Mouse (Mus musculus) heart, embryonic 11.5 days (tissue): ENCODE results near the gene Bcl7a. TPM values are rescaled to one million over a fixed set of nuclear protein-coding genes. Genes with fewer than 3 reads are reported as not detected.
A peak's percentile ranks its signal among the peaks of the same experiment; 100 is the strongest.

ENCODE experiments used
- ATAC-seq: fragments of 200-750 bp; cut with Nextera tagmentation; replicated peaks from 2 replicates; pipeline ENCODE4 v1.8.0; 2017; ENCODE audit warnings: moderate library complexity; ENCODE audit not compliant: insufficient number of reproducible peaks, low FRiP score, low TSS enrichment
- H3K27ac ChIP-seq: fragments of 300-500 bp; sonication (generic); 2 replicates; pipeline ENCODE4 v1.5.1; 2014; ENCODE audit warnings: mild to moderate bottlenecking, low read depth, low read length
- H3K27me3 ChIP-seq: fragments of 300-500 bp; sonication (generic); 2 replicates; pipeline ENCODE4 v1.6.1; 2014; ENCODE audit warnings: mild to moderate bottlenecking, low read length, mixed read lengths; ENCODE audit not compliant: control insufficient read depth, insufficient read depth
- H3K36me3 ChIP-seq: fragments of 300-500 bp; sonication (generic); 2 replicates; pipeline ENCODE4 v1.6.1; 2014; ENCODE audit warnings: mild to moderate bottlenecking, low read length, moderate library complexity, mixed read lengths; ENCODE audit not compliant: control insufficient read depth, insufficient read depth
- H3K4me1 ChIP-seq: fragments of 300-500 bp; sonication (generic); 2 replicates; pipeline ENCODE4 v1.6.1; 2014; ENCODE audit warnings: low read length; ENCODE audit not compliant: control insufficient read depth, insufficient read depth
- H3K4me2 ChIP-seq: fragments of 300-500 bp; sonication (generic); 2 replicates; pipeline ENCODE4 v1.6.1; 2014; ENCODE audit warnings: mild to moderate bottlenecking, moderate library complexity
- H3K4me3 ChIP-seq: fragments of 300-500 bp; sonication (generic); 2 replicates; pipeline ENCODE4 v1.5.1; 2014; ENCODE audit warnings: low read depth, low read length
- H3K9ac ChIP-seq: fragments of 300-500 bp; sonication (generic); 2 replicates; pipeline ENCODE4 v1.6.1; 2014; ENCODE audit warnings: mild to moderate bottlenecking, low read depth, low read length, moderate library complexity
- H3K9me3 ChIP-seq: fragments of 300-500 bp; sonication (generic); replicated peaks from 2 replicates; pipeline ENCODE4 v1.6.1; 2016; ENCODE audit warnings: low read length; ENCODE audit not compliant: control insufficient read depth
- WGBS: fragments of 180-500 bp; shearing (Covaris S2); extraction: QIAGEN DNeasy Blood & Tissue Kit; methylation state at CpG from one replicate; pipeline ENCODE4 v1.1.7; 2014; ENCODE audit not compliant: insufficient replicate concordance; 5-methylcytosine and 5-hydroxymethylcytosine counted together
- polyA plus RNA-seq: library from polyadenylated mRNA; unstranded; fragments of >200 nt; fragmentation: Nextera tagmentation; extraction: Ambion mirVana; gene quantifications from 2 replicates; pipeline ENCODE4 v1.2.1, GENCODE M21; 2014

Bcl7a gene
- polyA plus RNA-seq, 1 experiment from 2014 or later, result 16.2 TPM

GRCm38 (mm10) chr5:123344963-123345852 lies 1.6 kb downstream of the Bcl7a start:
- Histone ChIP-seq H3K36me3 (no peaks in the 10 kb centered on the region), H3K9me3 (no peaks in the 10 kb centered on the region), H3K27me3 (no peaks in the 10 kb centered on the region), H3K4me2 (peak overlapping the region; percentile 91), H3K9ac (peak overlapping the region; percentile 88), H3K27ac (peak overlapping the region; percentile 98), H3K4me1 (peaks cover 25% of the 10 kb centered on the region), H3K4me3 (peak overlapping the region; percentile 93)
- ATAC-seq, result peak; percentile 46; the same call in 1 of the 2 replicates
- under 1% methylated on average over 51 of the region's 87 CpGs for WGBS

GRCm38 (mm10) chr5:123345853-123346654 lies 2.4 kb downstream of the Bcl7a start:
- Histone ChIP-seq H3K4me2 (peak overlapping the region; percentile 91), H3K9me3 (no peaks in the 10 kb centered on the region), H3K4me3 (peak overlapping the region; percentile 93), H3K27ac (peak overlapping the region; percentile 98), H3K9ac (peak overlapping the region; percentile 88), H3K27me3 (no peaks in the 10 kb centered on the region), H3K4me1 (peaks cover 34% of the 10 kb centered on the region), H3K36me3 (no peaks in the 10 kb centered on the region)
- 3% methylated on average over 22 of the region's 22 CpGs for WGBS
- ATAC-seq, result no peak

DNA sequence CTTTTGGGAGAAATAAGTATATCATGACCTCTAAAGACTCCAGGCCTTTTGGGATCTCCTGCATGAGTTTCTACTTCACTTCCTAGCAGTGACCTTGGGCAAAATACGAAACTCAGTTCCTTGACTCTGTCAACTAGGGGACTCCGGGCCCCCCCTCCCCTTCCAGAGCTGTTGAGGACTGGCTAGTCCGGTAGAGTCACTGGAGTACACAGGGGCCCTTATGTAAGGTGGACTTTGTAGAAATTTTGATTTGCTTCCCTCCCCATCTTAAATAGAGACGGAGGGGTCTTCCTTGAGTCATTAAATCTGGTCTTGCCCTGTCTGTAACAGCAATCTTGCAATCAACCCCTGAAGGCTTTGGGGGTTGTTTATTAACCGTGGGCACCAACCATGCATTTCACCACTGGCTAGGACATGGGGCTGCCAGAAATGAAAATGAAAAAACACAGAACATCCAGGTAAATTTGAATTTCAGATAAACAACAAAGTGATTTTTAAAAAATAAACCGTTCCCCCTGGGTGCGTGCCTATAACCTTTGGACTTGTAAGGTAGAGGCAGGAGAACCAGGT lies 3.2 kb downstream of the Bcl7a start:
- Histone ChIP-seq H3K4me2 (peak overlapping the region; percentile 91), H3K9me3 (no peaks in the 10 kb centered on the region), H3K27ac (peak overlapping the region; percentile 98), H3K9ac (peak overlapping the region; percentile 88), H3K4me3 (peak overlapping the region; percentile 93), H3K27me3 (no peaks in the 10 kb centered on the region), H3K36me3 (no peaks in the 10 kb centered on the region), H3K4me1 (peaks cover 41% of the 10 kb centered on the region)
- 73% methylated on average over 7 of the region's 7 CpGs for WGBS
- no peak for ATAC-seq

- no peak for ATAC-seq
- Histone ChIP-seq H3K36me3 (no peaks in the 10 kb centered on the region), H3K9me3 (no peaks in the 10 kb centered on the region), H3K27ac (no peak overlapping the region), H3K4me2 (no peak overlapping the region), H3K27me3 (no peaks in the 10 kb centered on the region), H3K4me3 (no peak overlapping the region), H3K4me1 (peaks cover 46% of the 10 kb centered on the region), H3K9ac (no peak overlapping the region)
- WGBS, result 75% methylated on average over 2 of the region's 2 CpGs
These were observed 4.4 kb downstream of the Bcl7a start for GRCm38 (mm10) chr5:123347985-123348384.

DNA sequence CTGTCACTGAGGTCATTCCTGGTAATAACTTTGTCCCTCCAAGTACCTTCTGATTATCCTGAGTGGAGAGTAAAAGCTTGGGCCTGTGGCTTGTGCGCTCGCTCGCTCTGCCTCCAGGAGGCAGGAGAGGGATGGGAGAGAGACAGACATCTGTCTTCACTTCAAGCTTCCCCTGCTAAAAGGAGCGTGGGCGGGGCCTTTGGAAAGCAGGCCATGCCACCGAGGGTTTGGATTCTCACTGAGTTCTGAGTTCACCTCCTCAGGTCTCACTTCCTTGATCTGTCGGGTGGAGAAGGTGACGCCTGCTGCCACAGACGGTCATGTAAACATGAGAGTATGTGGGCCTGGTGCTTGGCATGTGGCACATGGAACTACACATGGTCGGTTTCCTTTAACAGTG lies 6.8 kb downstream of the Bcl7a start:
- H3K27me3 ChIP-seq, result no peaks in the 10 kb centered on the region
- H3K9ac ChIP-seq, result no peak overlapping the region
- H3K4me2 ChIP-seq, result no peak overlapping the region
- H3K9me3 ChIP-seq, result no peaks in the 10 kb centered on the region
- 47% methylated on average over 10 of the region's 10 CpGs for WGBS
- H3K4me3 ChIP-seq, result no peak overlapping the region
- H3K27ac ChIP-seq, result no peak overlapping the region
- peaks cover 46% of the 10 kb centered on the region for H3K4me1 ChIP-seq
- no peak for ATAC-seq
- H3K36me3 ChIP-seq, result peaks cover 1% of the 10 kb centered on the region; the same call in 1 of the 2 replicates

DNA sequence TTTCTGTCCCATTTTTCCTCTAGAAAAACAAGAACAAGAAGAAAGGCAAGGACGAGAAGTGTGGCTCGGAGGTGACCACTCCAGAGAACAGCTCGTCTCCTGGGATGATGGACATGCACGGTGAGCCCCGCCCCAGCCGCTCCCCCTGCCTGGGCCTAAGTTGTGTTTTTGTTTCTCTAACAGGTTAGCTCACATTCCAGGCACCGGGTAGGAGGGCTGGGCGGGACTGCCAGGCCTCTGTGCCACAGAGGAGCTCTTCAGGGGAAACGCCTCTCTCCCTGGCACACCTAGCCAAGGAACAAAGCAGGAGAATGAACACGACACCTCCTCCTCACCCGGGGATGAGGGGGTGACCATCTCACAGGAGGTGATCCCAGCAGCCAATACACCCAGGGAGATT lies 12.3 kb downstream of the Bcl7a start:
- peaks cover 18% of the 10 kb centered on the region for H3K4me1 ChIP-seq
- peaks cover 23% of the 10 kb centered on the region for H3K36me3 ChIP-seq
- no peaks in the 10 kb centered on the region for H3K27me3 ChIP-seq
- H3K9me3 ChIP-seq, result no peaks in the 10 kb centered on the region
- no peak overlapping the region for H3K4me2 ChIP-seq
- 78% methylated on average over 11 of the region's 11 CpGs for WGBS
- no peak for ATAC-seq
- H3K27ac ChIP-seq, result no peak overlapping the region
- H3K4me3 ChIP-seq, result no peak overlapping the region
- no peak overlapping the region for H3K9ac ChIP-seq

DNA sequence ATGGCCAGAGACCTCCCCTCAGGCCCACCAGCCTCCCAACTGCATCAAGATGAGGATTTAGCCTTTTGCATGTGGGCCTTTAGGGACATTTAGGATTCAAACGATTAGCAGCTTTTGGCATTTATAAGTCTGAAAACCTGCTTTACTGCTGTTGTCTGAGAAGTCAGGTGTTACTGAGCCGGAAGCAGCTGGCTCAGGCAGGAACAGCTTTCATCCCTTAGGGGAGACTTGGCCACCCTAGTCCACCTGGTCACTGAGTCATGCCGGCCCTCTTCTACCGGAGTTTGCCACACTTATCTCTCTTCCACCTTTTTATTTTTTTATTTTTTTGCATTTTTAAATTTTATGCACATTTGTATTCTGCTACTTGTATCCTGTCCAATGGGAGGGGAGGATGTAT lies 13.6 kb downstream of the Bcl7a start:
- Histone ChIP-seq H3K4me2 (no peak overlapping the region), H3K9ac (no peak overlapping the region), H3K4me3 (no peak overlapping the region), H3K9me3 (no peaks in the 10 kb centered on the region), H3K27ac (no peak overlapping the region), H3K36me3 (peaks cover 28% of the 10 kb centered on the region), H3K27me3 (no peaks in the 10 kb centered on the region), H3K4me1 (peaks cover 8% of the 10 kb centered on the region)
- no peak for ATAC-seq
- 92% methylated on average over 4 of the region's 4 CpGs for WGBS

DNA sequence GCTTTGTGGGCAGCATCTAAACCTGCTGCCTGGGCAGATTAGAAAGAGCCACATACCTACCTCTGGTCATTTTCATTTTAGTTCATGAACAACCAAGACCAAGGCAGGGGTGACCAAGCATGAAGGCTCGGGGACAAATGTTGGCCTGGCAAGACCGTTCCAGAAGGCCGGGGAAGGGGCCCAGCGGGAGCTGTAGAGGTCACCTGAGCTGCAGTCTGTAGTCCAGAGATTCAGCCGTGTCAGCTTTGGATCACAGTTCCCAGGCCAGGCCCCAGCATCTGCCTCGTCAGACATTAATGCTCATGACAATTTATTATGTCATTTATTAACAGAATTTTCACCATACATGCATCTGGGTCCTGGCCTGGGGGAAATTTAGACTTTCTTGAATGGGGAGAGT lies 15.8 kb downstream of the Bcl7a start:
- no peaks in the 10 kb centered on the region for H3K27me3 ChIP-seq
- peaks cover 28% of the 10 kb centered on the region for H3K36me3 ChIP-seq
- no peak overlapping the region for H3K4me2 ChIP-seq
- H3K4me1 ChIP-seq, result peaks cover 6% of the 10 kb centered on the region
- H3K4me3 ChIP-seq, result no peak overlapping the region
- no peaks in the 10 kb centered on the region for H3K9me3 ChIP-seq
- 94% methylated on average over 6 of the region's 6 CpGs for WGBS
- H3K27ac ChIP-seq, result no peak overlapping the region
- no peak overlapping the region for H3K9ac ChIP-seq
- ATAC-seq, result no peak
